Comparison of ENCODE assay signal across 12 mouse cellular contexts in genomic region chr10:121434441-121435103, GRCm38 (mm10). TPM values are rescaled to one million over a fixed set of nuclear protein-coding genes. Genes with fewer than 3 reads are reported as not detected.
A peak's percentile ranks its signal among the peaks of the same experiment; 100 is the strongest.
DNase-seq lines count a peak whose midpoint lies in the region; ATAC-seq and TF ChIP-seq lines count a peak whose summit lies in the region.
"Had no signal": no experiment of that assay in that cellular context is flagged by ENCODE, and none has a peak within 500 bp of the region (broad histone marks: within the 10 kb centered on the region; RNA-seq: fewer than 3 reads in every experiment).

No protein-coding gene starts in this region.

- intact Hi-C loops in heart, adult 2 months (cut with DNase I), result no loop called here
- intact Hi-C loops in heart, postnatal 36 days (cut with DNase I), result no loop called here

- ATAC-seq in limb, embryonic 11.5 days (ENCODE audit: insufficient number of reproducible peaks, low FRiP score, low TSS enrichment, low read depth), result no peak
- no peak for ATAC-seq in stomach, embryonic 14.5 days (ENCODE audit: insufficient number of reproducible peaks, insufficient read depth, low FRiP score, low read depth)

- H3K9me3 ChIP-seq in limb, embryonic 11.5 days (ENCODE audit: control insufficient read depth, low read length), result no peaks in the 10 kb centered on the region
- no peaks in the 10 kb centered on the region for H3K9me3 ChIP-seq in stomach, embryonic 14.5 days (ENCODE audit: control insufficient read depth, low read depth, low read length)
- H3K9me3 ChIP-seq: neural tube, embryonic 15.5 days had no signal

- TF ChIP-seq POLR2A in heart, adult 2 months (IDR thresholded peaks at IDR 0.05; ENCODE audit: insufficient read depth, low read depth, low read length), result no peak
- TF ChIP-seq POLR2A in liver, adult 2 months (IDR thresholded peaks at IDR 0.05; ENCODE audit: extremely low read depth, insufficient read depth, low read length), result no peak

- peak overlapping the region; percentile 93 for H3K27ac ChIP-seq in heart, adult 2 months
- peak overlapping the region; percentile 1; the same call in 1 of the 2 replicates for H3K27ac ChIP-seq in liver, adult 2 months (replicated peaks; ENCODE audit: insufficient read depth, low read depth, low read length)
- H3K27ac ChIP-seq in limb, embryonic 11.5 days (replicated peaks; ENCODE audit: low read depth, low read length), result 0 out of 2 replicates have a peak overlapping the region, but pooled peaks have one; percentile 33
- peak overlapping the region; percentile 52; the same call in 1 of the 2 replicates for H3K27ac ChIP-seq in stomach, embryonic 14.5 days (ENCODE audit: low read length)
- H3K27ac ChIP-seq: hindbrain, embryonic 14.5 days; neural tube, embryonic 15.5 days had no signal

- H3K4me1 ChIP-seq in heart, adult 2 months (ENCODE audit: control insufficient read depth, insufficient read depth, low read length), result peaks cover 41% of the 10 kb centered on the region
- H3K4me1 ChIP-seq in liver, adult 2 months (ENCODE audit: control insufficient read depth, insufficient read depth, low read length), result peaks cover 57% of the 10 kb centered on the region
- H3K4me1 ChIP-seq in limb, embryonic 11.5 days (ENCODE audit: control insufficient read depth, insufficient read depth, low read length), result peaks cover 66% of the 10 kb centered on the region
- peaks cover 64% of the 10 kb centered on the region for H3K4me1 ChIP-seq in stomach, embryonic 14.5 days (ENCODE audit: control insufficient read depth, insufficient read depth, low read length)

- no peak overlapping the region for H3K4me2 ChIP-seq in limb, embryonic 11.5 days (ENCODE audit: low read depth, severe bottlenecking)
- H3K4me2 ChIP-seq in stomach, embryonic 14.5 days (replicated peaks; ENCODE audit: low read depth, low read length), result no peak overlapping the region
- H3K4me2 ChIP-seq: hindbrain, embryonic 14.5 days; neural tube, embryonic 15.5 days had no signal

- WGBS in heart, adult 2 months, result 73% methylated on average over 15 of the region's 15 CpGs
- WGBS in liver, adult 2 months, result 36% methylated on average over 15 of the region's 15 CpGs
- WGBS in limb, embryonic 11.5 days, result 61% methylated on average over 15 of the region's 15 CpGs
- WGBS in stomach, embryonic 14.5 days, result 53% methylated on average over 15 of the region's 15 CpGs

- no peaks in the 10 kb centered on the region for H3K27me3 ChIP-seq in heart, adult 2 months (ENCODE audit: control insufficient read depth, insufficient read depth, low read length)
- no peaks in the 10 kb centered on the region for H3K27me3 ChIP-seq in liver, adult 2 months (ENCODE audit: control insufficient read depth, insufficient read depth, low read length)
- H3K27me3 ChIP-seq in limb, embryonic 11.5 days (ENCODE audit: control insufficient read depth, insufficient read depth, low read length), result no peaks in the 10 kb centered on the region
- H3K27me3 ChIP-seq in stomach, embryonic 14.5 days (ENCODE audit: control insufficient read depth, insufficient read depth, low read length), result no peaks in the 10 kb centered on the region
- H3K27me3 ChIP-seq: neural tube, embryonic 15.5 days had no signal

- peak overlapping the region; percentile 24 for H3K9ac ChIP-seq in heart, adult 2 months (ENCODE audit: low read depth, low read length)
- H3K9ac ChIP-seq in liver, adult 2 months (ENCODE audit: low read depth, low read length), result no peak overlapping the region
- no peak overlapping the region for H3K9ac ChIP-seq in limb, embryonic 11.5 days (ENCODE audit: low read length)
- no peak overlapping the region for H3K9ac ChIP-seq in stomach, embryonic 14.5 days (replicated peaks; ENCODE audit: low read depth, low read length)
- H3K9ac ChIP-seq: hindbrain, embryonic 14.5 days; neural tube, embryonic 15.5 days had no signal

- no peak for DNase-seq in heart, adult 2 months
- DNase-seq in heart, postnatal 36 days, result no peak
- DNase-seq in liver, adult 2 months (ENCODE audit: extremely low read depth, low read depth, low spot score), result no peak
- DNase-seq in liver, result no peak
- no peak for DNase-seq in limb, embryonic 11.5 days (ENCODE audit: low spot score)
- no peak for DNase-seq in retina, postnatal 1 day
- DNase-seq in embryo, embryonic 10.5 days (ENCODE audit: low spot score), result no peak
- DNase-seq: cerebellum, adult 9-11 months; thymus, postnatal 4 days had no signal

- TF ChIP-seq CTCF in heart, adult 2 months (IDR thresholded peaks at IDR 0.05), result no peak
- TF ChIP-seq CTCF in liver, adult 2 months (IDR thresholded peaks at IDR 0.05; ENCODE audit: low read depth, low read length), result no peak

- H3K4me3 ChIP-seq in heart, adult 2 months, result no peak overlapping the region
- H3K4me3 ChIP-seq in liver, adult 2 months (ENCODE audit: insufficient read depth, low read depth, low read length), result no peak overlapping the region
- H3K4me3 ChIP-seq in limb, embryonic 11.5 days (ENCODE audit: low read depth, low read length), result no peak overlapping the region
- H3K4me3 ChIP-seq in stomach, embryonic 14.5 days (ENCODE audit: low read depth, low read length), result no peak overlapping the region
- H3K4me3 ChIP-seq: neural tube, embryonic 15.5 days had no signal

- peaks cover 5% of the 10 kb centered on the region for H3K79me2 ChIP-seq in heart, adult 2 months (replicated peaks; ENCODE audit: control insufficient read depth, insufficient read depth, low read length)
- peaks cover 34% of the 10 kb centered on the region; the same call in 1 of the 2 replicates for H3K79me2 ChIP-seq in liver, adult 2 months (ENCODE audit: control insufficient read depth, insufficient read depth, low read length)

- H3K36me3 ChIP-seq in heart, adult 2 months (ENCODE audit: control insufficient read depth, insufficient read depth, low read length), result peaks cover 7% of the 10 kb centered on the region; the same call in 1 of the 2 replicates
- H3K36me3 ChIP-seq in liver, adult 2 months (ENCODE audit: control insufficient read depth, insufficient read depth, low read length), result no peaks in the 10 kb centered on the region
- no peaks in the 10 kb centered on the region for H3K36me3 ChIP-seq in limb, embryonic 11.5 days (ENCODE audit: control insufficient read depth, insufficient read depth, low read length)
- H3K36me3 ChIP-seq in stomach, embryonic 14.5 days (ENCODE audit: control insufficient read depth, insufficient read depth, low read length), result no peaks in the 10 kb centered on the region
- H3K36me3 ChIP-seq: neural tube, embryonic 15.5 days had no signal

- no peak for TF ChIP-seq EP300 in heart, adult 2 months (IDR thresholded peaks at IDR 0.05; ENCODE audit: insufficient read depth, low read depth, low read length)

RNA-seq across cellular contexts. Expression of gene Rassf3, which starts 41.6 kb away (rescaled TPM):
- 100 to 1,000 TPM; 134 to 135 TPM for total RNA-seq in heart, adult 2 months (2021)
- polyA plus RNA-seq in heart, adult 2 months (2012; rRNA removed), result 69.4 and 121 TPM in 2 replicates
- total RNA-seq in heart, postnatal 36 days (2021), result 100 to 1,000 TPM; 125 to 140 TPM
- 13.4 and 18.7 TPM in 2 replicates for total RNA-seq in liver, adult 2 months (2014; rRNA removed)
- 20.0 and 22.2 TPM in 2 replicates for polyA plus RNA-seq in liver, adult 2 months (2012; rRNA removed)
- polyA plus RNA-seq in limb, embryonic 11.5 days (2014; fragmentation: Nextera tagmentation; extraction: Ambion mirVana), result 16.5 and 17.2 TPM in 2 replicates
- 19.4 and 20.7 TPM in 2 replicates for polyA plus RNA-seq in stomach, embryonic 14.5 days (2014; fragmentation: Nextera tagmentation; extraction: Ambion mirVana)

Comparison
In these comparisons a context has a peak if more than half of its experiments do, and no peak if none do; other contexts are left out.
1. H3K27ac ChIP-seq: peak in every context shown above with its lines; median percentile 93 in heart, adult 2 months; 52 in stomach, embryonic 14.5 days; 33 in limb, embryonic 11.5 days; 1 in liver, adult 2 months.